Mouse (Mus musculus) adrenal gland, postnatal 14 days (tissue): ENCODE measurements around the gene Enho. TPM values are rescaled to one million over a fixed set of nuclear protein-coding genes. Genes with fewer than 3 reads are reported as not detected.
A peak's percentile ranks its signal among the peaks of the same experiment; 100 is the strongest.
"Not testable (repeated sequence)": the region's sequence is repeated elsewhere in the genome, so short reads cannot be mapped to it uniquely, and the experiment has no call there.

Source experiments
- DNase-seq: peaks from one replicate; pipeline ENCODE4 v3.0.0; 2021; ENCODE audit warnings: mixed read lengths
- long read RNA-seq, 2 experiments: library from polyadenylated mRNA; stranded (forward); transcript quantifications; one replicate each; pipeline ENCODE4 v2.0.0; 2021
- total RNA-seq: library from RNA; stranded (reverse); gene quantifications from 2 replicates; pipeline ENCODE4 v1.2.3, GENCODE M21; 2021

The Enho gene
- total RNA-seq: 3.5 and 6.9 TPM in 2 replicates
- long read RNA-seq, experiment 1, transcript Enho-201 (2 exons, 1,269 nt): major isoform, 6 of 6 reads
- long read RNA-seq, experiment 1, partial matches to known transcripts: 0 of 6 reads
- long read RNA-seq, experiment 1, other reads (novel, unspliced or antisense): 0 of 6 reads
- long read RNA-seq, experiment 2, transcript Enho-201 (2 exons, 1,269 nt): major isoform, 16 of 18 reads
- long read RNA-seq, experiment 2, partial matches to known transcripts: 0 of 18 reads
- long read RNA-seq, experiment 2, other reads (novel, unspliced or antisense): 2 of 18 reads

GRCm38 (mm10) chr4:41639913-41640507 is at the start of gene Enho:
Gene Enho, minus strand, starts transcription at chr4:41640324.
- DNase-seq: peak; percentile 97

DNA sequence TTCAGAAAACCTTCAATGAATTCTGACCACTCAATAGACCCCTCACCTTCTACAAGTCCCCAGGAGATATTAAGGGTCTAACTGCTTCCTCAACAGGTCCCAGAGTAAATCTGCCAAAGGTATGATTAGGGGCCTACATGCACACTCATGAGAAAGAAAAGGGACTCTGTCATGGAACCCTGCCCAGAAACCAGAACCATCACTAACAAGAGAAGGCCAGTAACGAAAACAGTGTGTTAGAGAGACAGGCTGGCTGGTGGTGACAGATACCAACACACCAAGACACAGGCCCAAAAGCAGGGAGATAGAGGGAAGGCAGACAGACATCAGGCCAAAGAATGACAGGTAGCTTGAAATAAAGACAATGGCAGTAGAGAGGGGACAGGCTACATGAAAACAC is 48.4 kb upstream of the Enho start:
- DNase-seq: not testable (repeated sequence)

GRCm38 (mm10) chr4:41685882-41686492 is 45.9 kb upstream of the Enho start:
- not testable (repeated sequence) for DNase-seq

DNA sequence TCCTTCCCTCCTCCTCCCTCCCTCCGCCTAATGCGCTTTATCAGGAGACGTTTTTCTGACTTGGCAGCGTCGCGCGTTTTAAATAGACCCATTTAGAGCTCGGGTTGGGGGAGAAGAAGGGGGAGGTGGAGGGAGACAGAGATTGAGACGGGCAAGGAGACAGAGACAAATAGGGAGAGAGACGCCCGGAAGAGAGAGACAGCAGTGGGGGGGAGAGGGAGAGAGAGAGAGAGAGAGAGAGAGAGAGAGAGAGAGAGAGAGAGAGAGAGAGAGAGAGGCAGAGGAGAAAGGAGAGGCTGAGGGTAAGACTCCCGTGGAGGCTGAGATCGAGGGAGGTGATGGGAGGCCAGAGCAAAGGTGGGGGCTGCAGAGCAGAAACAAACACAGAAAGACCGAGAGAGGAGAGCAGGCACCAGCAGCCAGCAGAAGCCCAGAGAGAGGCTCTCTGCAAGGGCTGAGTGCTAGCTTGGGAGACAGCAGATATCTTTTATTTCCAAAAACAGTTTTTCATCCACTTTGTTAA is 44.9 kb upstream of the Enho start:
- not testable (repeated sequence) for DNase-seq

DNA sequence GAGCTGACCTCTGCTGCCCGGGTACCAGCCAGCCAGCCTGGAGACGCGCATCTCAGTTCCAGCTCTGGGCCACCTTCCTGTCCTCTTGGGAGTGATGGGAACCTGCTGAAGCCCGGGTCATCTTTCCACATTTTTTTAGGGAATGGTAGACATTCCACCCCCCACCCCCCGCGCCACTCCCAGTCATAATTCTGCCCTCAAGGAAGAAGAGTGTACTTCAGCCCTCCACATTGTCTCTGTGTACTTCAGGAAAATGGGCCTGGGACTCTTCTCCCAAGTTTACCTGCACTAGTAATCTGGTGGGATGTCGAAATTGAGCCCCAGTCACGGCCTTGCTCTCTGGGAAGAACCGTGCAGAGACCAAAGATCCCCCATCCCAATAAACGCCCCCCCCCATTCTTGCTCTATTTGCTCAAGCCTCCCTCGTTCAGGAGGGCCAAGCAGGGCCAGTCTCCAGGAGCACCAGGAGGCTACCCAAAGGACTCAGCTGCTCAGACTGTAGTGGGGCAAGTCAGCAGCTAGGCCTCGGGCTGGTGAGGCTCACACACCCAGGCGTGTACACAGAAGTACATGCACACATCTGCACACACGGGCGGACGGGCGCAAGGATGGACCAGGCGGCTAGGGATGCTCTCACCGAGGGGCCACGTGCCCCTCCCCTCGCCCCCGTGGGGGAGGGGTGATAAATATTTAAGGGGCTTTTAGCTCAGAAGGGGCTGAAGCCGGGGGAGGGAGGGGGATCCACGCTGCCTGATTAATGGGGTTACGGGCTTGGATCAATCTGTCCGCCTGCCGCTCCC is 44.2 kb upstream of the Enho start:
- DNase-seq: not testable (repeated sequence)

- DNase-seq: not testable (repeated sequence)
Measured at GRCm38 (mm10) chr4:41683303-41683702, 43.2 kb upstream of the Enho start.

GRCm38 (mm10) chr4:41682789-41683188 is 42.7 kb upstream of the Enho start:
- DNase-seq: no peak

- DNase-seq: no peak
Measured at GRCm38 (mm10) chr4:41681947-41682346, 41.8 kb upstream of the Enho start.

DNA sequence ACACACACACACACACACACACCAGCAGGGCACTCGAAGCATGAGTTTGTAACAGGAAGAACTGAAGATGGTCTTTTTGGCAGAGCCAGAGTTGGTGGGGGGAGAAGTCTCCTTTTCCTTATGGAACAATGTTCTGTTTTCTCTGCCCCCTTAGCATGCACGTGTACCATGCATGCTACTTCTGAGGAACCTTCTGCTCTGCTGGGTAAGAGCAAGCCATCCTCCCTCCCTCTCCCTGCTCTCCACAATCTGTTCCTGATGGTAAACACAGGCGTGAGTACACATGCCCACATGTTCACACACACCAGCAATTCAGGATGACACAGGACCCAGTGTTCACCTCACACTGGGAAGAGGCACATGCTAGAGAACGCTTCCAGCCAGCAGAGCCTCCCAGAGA is 41.1 kb upstream of the Enho start:
- no peak for DNase-seq

DNA sequence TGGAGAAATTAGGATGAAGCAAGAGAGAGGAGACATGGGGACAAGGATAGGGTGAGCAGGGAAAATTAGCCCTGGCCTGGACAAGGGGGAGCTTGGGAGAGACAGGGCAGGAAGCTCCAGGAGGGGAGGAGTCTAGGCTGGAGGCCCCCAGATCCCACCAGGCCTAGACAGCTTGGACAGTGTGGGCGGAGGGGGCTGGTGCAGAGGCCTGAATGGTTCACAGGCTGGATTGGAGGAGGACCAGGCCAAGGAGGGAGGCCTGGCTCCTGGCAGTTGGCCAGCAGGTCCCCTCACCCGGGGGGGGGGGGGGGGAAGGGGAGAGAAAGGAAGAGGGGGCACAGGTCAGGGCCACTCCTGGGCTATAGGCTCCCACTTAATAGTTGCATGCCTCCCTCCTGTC is 39.2 kb upstream of the Enho start:
- no peak for DNase-seq

DNA sequence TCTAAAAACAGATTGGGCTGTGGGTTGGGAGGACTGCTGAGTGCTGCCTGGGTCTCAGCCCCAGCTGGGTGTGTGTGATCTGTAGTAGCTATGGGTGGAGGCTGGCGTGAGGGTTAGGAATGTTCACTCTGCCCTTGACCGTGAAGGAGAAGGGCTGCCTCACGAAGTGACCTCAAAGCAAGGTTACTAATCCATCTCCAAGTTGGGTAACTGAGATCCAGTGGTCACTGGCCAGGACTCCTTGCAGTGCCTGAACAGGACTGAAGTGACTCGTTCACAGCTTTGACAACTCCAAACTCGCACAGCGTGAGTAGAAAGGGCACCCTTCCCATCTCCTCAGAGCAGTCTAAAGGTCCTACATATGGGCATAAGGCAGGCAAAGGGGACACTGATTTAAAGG is 38.7 kb upstream of the Enho start:
- peak; percentile 71 for DNase-seq

DNA sequence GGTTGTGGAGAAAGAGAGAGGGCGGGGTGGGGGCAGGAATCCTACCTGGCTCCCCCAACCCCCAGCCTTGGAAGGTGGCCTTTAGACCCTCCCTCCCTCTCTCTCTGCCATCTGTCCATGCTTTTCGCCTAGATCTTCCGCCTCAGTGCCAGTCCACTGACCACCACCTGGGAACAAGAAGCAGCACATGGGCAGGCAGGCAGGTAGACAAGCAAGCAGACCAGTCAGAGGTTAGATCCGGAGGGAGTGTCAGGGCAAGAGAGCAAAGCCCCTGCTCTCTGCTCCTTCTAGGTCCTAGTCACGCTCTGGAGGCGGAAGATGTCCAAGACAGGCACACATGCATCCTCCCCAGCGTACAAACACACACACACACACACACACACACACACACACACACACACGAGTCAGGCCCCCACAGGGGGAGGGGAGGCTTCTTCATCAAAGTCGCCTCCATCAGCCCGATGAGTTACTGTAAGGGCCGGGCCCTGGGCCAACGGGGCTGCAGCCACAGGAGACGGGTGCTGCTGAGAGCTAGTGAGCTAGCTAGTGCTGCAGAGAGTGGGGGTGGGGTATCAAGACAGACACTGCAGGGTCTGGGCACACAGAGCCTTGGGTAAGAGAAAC is 37.0 kb upstream of the Enho start:
- peak; percentile 92 for DNase-seq

DNA sequence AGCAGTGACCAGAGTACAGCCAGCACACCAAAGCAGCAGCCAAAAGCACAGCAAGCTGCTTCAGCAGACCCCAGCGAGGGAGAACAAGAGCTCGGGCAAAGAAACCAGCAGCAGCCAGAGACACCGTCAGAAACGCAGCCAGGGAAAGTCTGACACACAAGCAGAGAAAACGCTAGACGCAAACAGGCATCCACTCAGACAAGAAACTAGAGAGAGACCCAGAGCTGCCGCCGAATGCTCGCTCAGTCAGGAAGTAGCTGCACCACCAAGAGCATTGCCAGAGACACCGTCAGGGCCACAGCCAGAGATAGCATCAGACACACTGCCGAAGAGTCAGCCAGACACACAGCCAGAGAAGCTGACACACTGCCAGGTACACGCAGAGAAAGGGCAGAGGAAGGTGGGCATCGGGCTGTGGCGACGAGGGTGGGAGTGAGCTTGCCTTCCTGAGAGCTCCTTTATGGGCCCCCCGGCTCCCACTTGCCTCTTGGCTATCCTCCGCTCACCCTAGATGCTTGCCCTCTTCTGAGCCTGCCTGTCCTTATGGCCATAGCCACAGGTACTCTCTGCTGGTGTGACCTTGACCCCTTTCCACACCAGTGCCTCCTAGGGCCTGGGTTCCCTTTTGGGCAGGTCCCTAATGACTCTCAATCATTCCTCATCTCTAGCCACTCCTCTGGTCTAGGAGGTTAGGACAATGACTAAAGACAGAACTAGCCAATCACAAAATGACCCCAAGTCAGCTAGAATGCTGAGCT is 36.3 kb upstream of the Enho start:
- peak; percentile 74 for DNase-seq

DNA sequence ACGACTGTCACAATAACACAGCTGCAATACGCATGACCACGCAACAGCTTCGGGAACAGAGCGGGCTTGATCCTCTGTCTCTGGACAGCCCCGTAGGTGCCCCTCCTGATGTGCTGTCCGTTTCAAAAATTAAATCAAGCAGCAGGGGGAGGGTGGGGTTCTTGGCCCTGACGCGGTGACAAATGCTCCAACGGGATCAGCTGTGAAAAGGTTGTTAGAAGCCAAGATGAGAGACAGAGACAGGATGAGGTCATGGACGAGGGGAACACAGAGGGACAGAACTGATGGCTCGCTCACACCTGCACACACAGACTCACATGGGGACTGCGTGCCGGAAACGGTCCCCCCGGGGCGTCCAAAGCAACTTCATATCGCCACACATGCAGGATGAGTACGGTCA is 33.1 kb upstream of the Enho start:
- DNase-seq: no peak

DNA sequence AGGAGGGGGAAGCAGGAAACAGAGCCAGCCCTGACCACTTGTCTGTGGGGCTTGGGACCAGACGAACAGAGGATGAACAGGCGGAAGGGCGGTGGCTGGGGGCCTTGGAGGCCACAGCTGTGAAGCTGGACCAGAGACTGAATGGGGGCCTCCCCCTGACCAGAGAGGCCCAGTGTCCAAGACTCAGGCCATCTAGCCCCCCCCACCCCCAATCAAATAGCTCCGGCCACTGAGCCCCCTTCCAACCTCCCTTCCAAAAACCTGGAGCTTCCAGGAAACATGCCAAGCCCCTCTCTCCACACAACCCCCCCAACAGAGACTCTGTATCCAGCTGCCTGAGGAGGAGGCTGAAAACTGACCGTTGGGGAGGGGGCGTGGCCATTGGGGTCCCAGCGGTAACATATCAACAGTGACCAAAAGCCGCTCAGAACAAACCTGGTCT is 32.4 kb upstream of the Enho start:
- DNase-seq: no peak

DNA sequence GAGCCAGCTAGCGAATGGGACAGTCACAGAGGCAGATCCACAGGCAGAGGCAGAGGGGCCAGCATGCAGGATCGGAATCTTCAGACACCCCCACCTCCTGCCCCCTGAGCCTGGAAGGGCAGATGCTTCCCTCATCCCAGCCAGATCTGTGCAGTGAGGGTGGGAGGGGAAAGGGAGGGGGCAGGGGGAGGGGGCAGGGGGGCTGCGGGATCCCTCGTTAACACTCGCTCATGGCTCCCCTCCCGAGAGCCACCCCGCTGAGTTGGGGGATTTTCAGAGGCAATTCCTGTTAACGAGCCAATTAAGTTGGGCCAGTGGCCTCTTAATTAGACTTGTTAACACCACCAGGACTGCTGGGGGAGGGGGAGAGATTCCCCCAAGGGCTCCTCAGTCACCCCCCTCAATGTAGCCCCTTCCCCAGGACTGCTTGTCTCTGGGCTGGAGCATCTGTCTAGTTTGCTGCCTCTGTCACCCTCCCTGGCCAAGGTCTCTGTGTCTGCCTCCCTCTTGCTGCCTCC is 31.9 kb upstream of the Enho start:
- DNase-seq: no peak

GRCm38 (mm10) chr4:41671500-41671899 is 31.4 kb upstream of the Enho start:
- no peak for DNase-seq

DNA sequence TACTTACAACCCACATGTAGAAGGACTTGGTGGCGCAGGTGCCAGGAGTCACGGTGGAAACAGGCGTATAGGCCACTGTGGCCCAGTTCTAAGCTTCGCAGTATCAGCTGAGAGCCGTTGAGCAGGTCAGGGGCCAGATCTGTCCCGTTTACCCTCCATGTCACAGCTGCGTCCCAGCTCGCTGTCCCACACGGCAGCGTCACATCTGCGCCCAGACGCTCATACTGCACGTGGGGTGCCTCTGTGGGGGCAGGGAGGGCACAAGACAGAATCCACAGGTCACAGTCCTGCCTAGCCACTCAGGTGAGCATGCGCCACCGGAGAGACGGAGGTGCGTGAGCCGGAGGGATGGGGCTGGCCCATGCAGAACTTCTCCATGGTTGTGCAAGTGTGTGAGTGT is 30.7 kb upstream of the Enho start:
- DNase-seq: no peak

DNA sequence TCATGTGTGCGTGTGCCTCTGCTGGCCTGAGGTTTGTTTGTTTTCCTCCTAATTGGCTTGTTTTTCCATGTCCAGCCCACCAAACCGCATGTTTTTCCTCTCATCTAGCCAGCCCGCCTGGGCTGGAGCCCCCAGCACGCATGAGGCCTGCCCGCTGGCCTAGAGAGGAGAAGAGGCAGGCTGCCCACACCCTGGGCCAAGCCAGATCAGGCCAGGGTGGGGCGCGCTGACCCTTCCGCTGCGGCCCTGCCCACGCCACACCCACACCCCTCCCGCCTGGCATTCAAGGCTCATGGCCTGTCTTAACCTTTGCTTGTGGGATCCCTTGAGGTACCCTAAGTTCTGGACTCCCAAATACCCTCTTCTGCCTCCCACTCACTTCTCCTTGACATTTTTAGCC is 26.5 kb upstream of the Enho start:
- DNase-seq: peak; percentile 32

- DNase-seq: peak; percentile 83
Measured at GRCm38 (mm10) chr4:41665009-41665675, 25.0 kb upstream of the Enho start.
